Mouse (Mus musculus): ENCODE measurements at regions not wholly inside any gene's neighbourhood (a gene's known extent, or its start where the extent isn't known, plus 50 kb on each side); places are given as distances from the start of the nearest gene placed in this dataset.
A peak's percentile ranks its signal among the peaks of the same experiment; 100 is the strongest.

GRCm38 (mm10) chr3:117119576-117119975 is 150.8 kb upstream of the Palmd start:
- Histone ChIP-seq H3K27ac (ENCODE audit: insufficient read depth, low read depth, low read length) (no peak overlapping the region), H3K36me3 (ENCODE audit: control insufficient read depth, insufficient read depth, low read length) (no peaks in the 10 kb centered on the region), H3K4me1 (ENCODE audit: control insufficient read depth, insufficient read depth, low read length) (no peaks in the 10 kb centered on the region), H3K4me3 (ENCODE audit: insufficient read depth, low read depth, low read length) (no peak overlapping the region), H3K27me3 (replicated peaks; ENCODE audit: control insufficient read depth, insufficient read depth, low read length) (no peaks in the 10 kb centered on the region)
- DNase-seq = no peak
- TF ChIP-seq CTCF (conservative IDR thresholded peaks at IDR 0.05; ENCODE audit: insufficient read depth, insufficient read length, low read depth, low read length) (no peak), POLR2A (IDR thresholded peaks at IDR 0.05; ENCODE audit: low read depth, low read length) (no peak)
- 60% methylated on average over 5 of the region's 5 CpGs for WGBS

DNA sequence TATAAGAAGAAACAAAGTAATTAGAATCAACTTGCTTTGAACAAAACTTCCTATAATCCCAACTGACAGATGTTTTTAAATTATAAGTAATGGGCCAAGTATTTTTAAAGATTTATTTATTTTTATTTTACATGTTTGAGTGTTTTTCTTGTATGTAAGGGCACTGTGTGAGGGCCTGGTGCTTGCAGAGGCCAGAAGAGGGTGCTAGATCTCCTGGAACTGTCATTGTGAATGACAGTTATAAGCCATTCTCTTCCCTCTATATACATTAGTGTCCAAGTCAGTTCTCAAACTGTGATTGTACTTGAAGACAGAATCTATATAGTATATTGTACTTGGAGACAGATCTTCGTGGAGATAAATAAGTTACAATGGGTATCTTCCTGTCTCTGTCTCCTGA is 149.1 kb upstream of the Palmd start:
- no peaks in the 10 kb centered on the region for H3K36me3 ChIP-seq (ENCODE audit: control insufficient read depth, insufficient read depth, low read length)
- DNase-seq = no peak
- 42% methylated on average over 1 of the region's 1 CpGs for WGBS
- no peaks in the 10 kb centered on the region for H3K27me3 ChIP-seq (replicated peaks; ENCODE audit: control insufficient read depth, insufficient read depth, low read length)
- no peaks in the 10 kb centered on the region for H3K4me1 ChIP-seq (ENCODE audit: control insufficient read depth, insufficient read depth, low read length)
- H3K4me3 ChIP-seq (ENCODE audit: insufficient read depth, low read depth, low read length) = no peak overlapping the region
- H3K27ac ChIP-seq (ENCODE audit: insufficient read depth, low read depth, low read length) = no peak overlapping the region
- TF ChIP-seq CTCF (conservative IDR thresholded peaks at IDR 0.05; ENCODE audit: insufficient read depth, insufficient read length, low read depth, low read length) = 0 out of 2 replicates have a peak, but pooled peaks have one; percentile 19
- no peak for TF ChIP-seq POLR2A (IDR thresholded peaks at IDR 0.05; ENCODE audit: low read depth, low read length)

GRCm38 (mm10) chr3:117116210-117116609 is 147.4 kb upstream of the Palmd start:
- H3K27me3 ChIP-seq (replicated peaks; ENCODE audit: control insufficient read depth, insufficient read depth, low read length) = no peaks in the 10 kb centered on the region
- no peak overlapping the region for H3K4me3 ChIP-seq (ENCODE audit: insufficient read depth, low read depth, low read length)
- DNase-seq = no peak
- H3K4me1 ChIP-seq (ENCODE audit: control insufficient read depth, insufficient read depth, low read length) = no peaks in the 10 kb centered on the region
- H3K27ac ChIP-seq (ENCODE audit: insufficient read depth, low read depth, low read length) = no peak overlapping the region
- 74% methylated on average over 2 of the region's 2 CpGs for WGBS
- H3K36me3 ChIP-seq (ENCODE audit: control insufficient read depth, insufficient read depth, low read length) = no peaks in the 10 kb centered on the region
- TF ChIP-seq POLR2A (IDR thresholded peaks at IDR 0.05; ENCODE audit: low read depth, low read length) (no peak), CTCF (conservative IDR thresholded peaks at IDR 0.05; ENCODE audit: insufficient read depth, insufficient read length, low read depth, low read length) (no peak)

GRCm38 (mm10) chr3:117112766-117113165 is 144.0 kb upstream of the Palmd start:
- 69% methylated on average over 3 of the region's 3 CpGs for WGBS
- DNase-seq = no peak
- Histone ChIP-seq H3K27me3 (replicated peaks; ENCODE audit: control insufficient read depth, insufficient read depth, low read length) (no peaks in the 10 kb centered on the region), H3K27ac (ENCODE audit: insufficient read depth, low read depth, low read length) (no peak overlapping the region), H3K4me1 (ENCODE audit: control insufficient read depth, insufficient read depth, low read length) (no peaks in the 10 kb centered on the region), H3K36me3 (ENCODE audit: control insufficient read depth, insufficient read depth, low read length) (no peaks in the 10 kb centered on the region), H3K4me3 (ENCODE audit: insufficient read depth, low read depth, low read length) (no peak overlapping the region)
- no peak for TF ChIP-seq CTCF (conservative IDR thresholded peaks at IDR 0.05; ENCODE audit: insufficient read depth, insufficient read length, low read depth, low read length)
- no peak for TF ChIP-seq POLR2A (IDR thresholded peaks at IDR 0.05; ENCODE audit: low read depth, low read length)

GRCm38 (mm10) chr3:117112304-117112703 is 143.5 kb upstream of the Palmd start:
- Histone ChIP-seq H3K4me1 (ENCODE audit: control insufficient read depth, insufficient read depth, low read length) (no peaks in the 10 kb centered on the region), H3K27ac (ENCODE audit: insufficient read depth, low read depth, low read length) (no peak overlapping the region), H3K4me3 (ENCODE audit: insufficient read depth, low read depth, low read length) (no peak overlapping the region), H3K36me3 (ENCODE audit: control insufficient read depth, insufficient read depth, low read length) (no peaks in the 10 kb centered on the region), H3K27me3 (replicated peaks; ENCODE audit: control insufficient read depth, insufficient read depth, low read length) (no peaks in the 10 kb centered on the region)
- DNase-seq = no peak
- TF ChIP-seq CTCF (conservative IDR thresholded peaks at IDR 0.05; ENCODE audit: insufficient read depth, insufficient read length, low read depth, low read length) = no peak
- no peak for TF ChIP-seq POLR2A (IDR thresholded peaks at IDR 0.05; ENCODE audit: low read depth, low read length)
- 91% methylated on average over 4 of the region's 4 CpGs for WGBS

DNA sequence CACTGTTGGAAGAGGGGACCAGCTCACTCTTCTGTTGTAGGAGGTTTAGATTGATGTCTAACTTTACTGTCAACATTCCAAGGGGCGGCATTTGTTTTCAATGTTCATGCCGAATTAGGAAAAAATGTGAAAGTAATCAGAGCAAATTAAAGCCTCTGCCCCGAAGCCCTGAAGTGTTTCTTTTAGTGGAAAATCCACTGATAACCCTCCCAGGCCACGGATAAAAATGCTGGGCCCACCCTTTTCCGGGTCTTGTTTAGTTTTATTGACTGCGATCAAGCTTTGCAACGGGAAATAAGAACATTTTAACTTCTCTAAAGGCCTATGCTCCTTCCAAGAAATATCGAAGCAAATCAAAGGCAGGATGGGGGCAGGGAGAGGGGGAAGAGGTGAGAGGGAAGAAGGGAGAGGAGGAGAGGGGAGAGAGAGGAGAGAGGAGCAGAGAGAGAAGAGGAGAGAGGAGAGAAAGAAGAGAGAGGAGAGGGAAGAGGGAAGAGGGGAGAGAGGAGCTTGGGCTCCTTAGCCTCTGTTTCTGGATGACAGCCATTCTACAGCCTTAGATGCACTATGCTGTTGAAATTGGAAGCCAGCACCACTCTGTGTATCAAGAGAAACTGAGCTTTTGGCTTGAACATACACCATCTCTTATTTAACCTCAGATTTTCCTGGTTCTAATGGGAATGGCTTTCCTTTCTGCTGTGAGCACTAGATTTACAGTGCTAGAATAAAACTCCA is 140.3 kb upstream of the Palmd start:
- WGBS = 45% methylated on average over 8 of the region's 8 CpGs
- Histone ChIP-seq H3K27ac (ENCODE audit: insufficient read depth, low read depth, low read length) (no peak overlapping the region), H3K4me1 (ENCODE audit: control insufficient read depth, insufficient read depth, low read length) (no peaks in the 10 kb centered on the region), H3K4me3 (ENCODE audit: insufficient read depth, low read depth, low read length) (no peak overlapping the region), H3K27me3 (replicated peaks; ENCODE audit: control insufficient read depth, insufficient read depth, low read length) (no peaks in the 10 kb centered on the region), H3K36me3 (ENCODE audit: control insufficient read depth, insufficient read depth, low read length) (no peaks in the 10 kb centered on the region)
- TF ChIP-seq POLR2A (IDR thresholded peaks at IDR 0.05; ENCODE audit: low read depth, low read length) (no peak), CTCF (conservative IDR thresholded peaks at IDR 0.05; ENCODE audit: insufficient read depth, insufficient read length, low read depth, low read length) (no peak)
- peak; percentile 31 for DNase-seq

DNA sequence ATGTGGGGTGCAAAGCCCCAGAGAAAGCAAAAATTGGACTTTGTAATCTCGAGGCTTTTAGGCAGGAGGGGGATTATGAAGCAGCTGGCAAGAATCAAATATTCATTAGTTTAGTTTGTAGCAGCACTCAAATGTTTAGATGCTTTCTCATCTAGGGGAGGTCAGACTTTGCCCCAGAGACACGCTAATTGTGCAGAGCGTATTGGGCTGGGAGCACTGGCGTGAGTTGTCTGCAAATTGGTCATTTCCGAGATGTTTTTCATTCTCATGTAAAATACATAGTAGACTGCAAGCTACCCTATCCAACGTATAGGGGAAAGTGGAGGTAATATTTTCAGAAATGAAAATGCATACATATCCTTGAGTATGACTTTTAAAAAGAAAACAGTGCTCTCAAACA is 139.2 kb upstream of the Palmd start:
- Histone ChIP-seq H3K36me3 (ENCODE audit: control insufficient read depth, insufficient read depth, low read length) (no peaks in the 10 kb centered on the region), H3K27ac (ENCODE audit: insufficient read depth, low read depth, low read length) (no peak overlapping the region), H3K27me3 (replicated peaks; ENCODE audit: control insufficient read depth, insufficient read depth, low read length) (no peaks in the 10 kb centered on the region), H3K4me3 (ENCODE audit: insufficient read depth, low read depth, low read length) (no peak overlapping the region), H3K4me1 (ENCODE audit: control insufficient read depth, insufficient read depth, low read length) (no peaks in the 10 kb centered on the region)
- 68% methylated on average over 6 of the region's 6 CpGs for WGBS
- DNase-seq = no peak
- no peak for TF ChIP-seq POLR2A (IDR thresholded peaks at IDR 0.05; ENCODE audit: low read depth, low read length)
- no peak for TF ChIP-seq CTCF (conservative IDR thresholded peaks at IDR 0.05; ENCODE audit: insufficient read depth, insufficient read length, low read depth, low read length)

Measured in kidney, adult 2 months (tissue).